Mouse (Mus musculus) forebrain, embryonic 11.5 days (tissue): ENCODE measurements at regions not wholly inside any gene's neighbourhood (a gene's known extent, or its start where the extent isn't known, plus 50 kb on each side); places are given as distances from the start of the nearest gene placed in this dataset.

Experiments
- ATAC-seq: fragments of 200-750 bp; cut with Nextera tagmentation; replicated peaks from 2 replicates; pipeline ENCODE4 v1.8.0; 2017; ENCODE audit warnings: moderate TSS enrichment; ENCODE audit not compliant: low FRiP score
- DNase-seq: peaks from one replicate; pipeline ENCODE4 v3.0.0-alpha.2; 2017; ENCODE audit warnings: low spot score
- H3K27ac ChIP-seq: fragments of 300-500 bp; sonication (generic); 2 replicates; pipeline ENCODE4 v1.5.1; 2014; ENCODE audit warnings: low read depth, low read length
- H3K27me3 ChIP-seq: fragments of 300-500 bp; sonication (generic); 2 replicates; pipeline ENCODE4 v1.6.1; 2014; ENCODE audit warnings: mild to moderate bottlenecking, low read length, mixed read lengths; ENCODE audit not compliant: control insufficient read depth, insufficient read depth
- H3K36me3 ChIP-seq: fragments of 300-500 bp; sonication (generic); 2 replicates; pipeline ENCODE4 v1.6.1; 2014; ENCODE audit warnings: mild to moderate bottlenecking, low read length, moderate library complexity, mixed read lengths; ENCODE audit not compliant: control insufficient read depth, insufficient read depth
- H3K4me1 ChIP-seq: fragments of 300-500 bp; sonication (generic); replicated peaks from 2 replicates; pipeline ENCODE4 v1.6.1; 2014; ENCODE audit warnings: low read length, mixed read lengths; ENCODE audit not compliant: control insufficient read depth, insufficient read depth
- H3K4me2 ChIP-seq: fragments of 300-500 bp; sonication (generic); 2 replicates; pipeline ENCODE4 v1.6.1; 2014; ENCODE audit warnings: low read depth, mild to moderate bottlenecking, low read length, moderate library complexity, mixed read lengths; ENCODE audit not compliant: severe bottlenecking
- H3K4me3 ChIP-seq: fragments of 300-500 bp; sonication (generic); 2 replicates; pipeline ENCODE4 v1.5.1; 2014; ENCODE audit warnings: low read depth, low read length
- H3K9ac ChIP-seq: fragments of 300-500 bp; sonication (generic); 2 replicates; pipeline ENCODE4 v1.6.1; 2014; ENCODE audit warnings: low read length
- H3K9me3 ChIP-seq: fragments of 300-500 bp; sonication (generic); 2 replicates; pipeline ENCODE4 v1.6.1; 2016; ENCODE audit warnings: low read length, mixed read lengths; ENCODE audit not compliant: control insufficient read depth
- WGBS: fragments of 180-500 bp; shearing (Covaris S2); extraction: QIAGEN DNeasy Blood & Tissue Kit; methylation state at CpG from one replicate; pipeline ENCODE4 v1.1.7; 2014; 5-methylcytosine and 5-hydroxymethylcytosine counted together

- H3K4me2 ChIP-seq: no peak overlapping the region
- H3K27me3 ChIP-seq: no peaks in the 10 kb centered on the region
- H3K9ac ChIP-seq: no peak overlapping the region
- no peaks in the 10 kb centered on the region for H3K9me3 ChIP-seq
- H3K27ac ChIP-seq: no peak overlapping the region
- no peaks in the 10 kb centered on the region for H3K4me1 ChIP-seq
- no peak for DNase-seq
- H3K36me3 ChIP-seq: no peaks in the 10 kb centered on the region
- WGBS: 2% methylated on average over 4 of the region's 4 CpGs
- no peak overlapping the region for H3K4me3 ChIP-seq
- no peak for ATAC-seq
These were observed 934.9 kb upstream of the Gm5150 start for GRCm38 (mm10) chr3:16941146-16941545.

- H3K4me3 ChIP-seq: no peak overlapping the region
- H3K27me3 ChIP-seq: no peaks in the 10 kb centered on the region
These were observed 933.3 kb upstream of the Gm5150 start for GRCm38 (mm10) chr3:16939533-16939932.

GRCm38 (mm10) chr3:16939127-16939526 lies 932.9 kb upstream of the Gm5150 start:
- Histone ChIP-seq H3K4me1 (no peaks in the 10 kb centered on the region), H3K36me3 (no peaks in the 10 kb centered on the region), H3K9ac (no peak overlapping the region), H3K9me3 (no peaks in the 10 kb centered on the region), H3K27ac (peak overlapping the region; percentile 68), H3K27me3 (no peaks in the 10 kb centered on the region), H3K4me3 (no peak overlapping the region), H3K4me2 (peak overlapping the region; percentile 15; the same call in 1 of the 2 replicates)
- 76% methylated on average over 5 of the region's 5 CpGs for whole genome bisulfite sequencing
- DNase-seq (no peak), ATAC-seq (peak; percentile 19)

More at GRCm38 (mm10) chr3:16939533-16939932, 933.3 kb upstream of the Gm5150 start:
- no peaks in the 10 kb centered on the region for H3K4me1 ChIP-seq
- H3K9me3 ChIP-seq: no peaks in the 10 kb centered on the region
- ATAC-seq: peak; percentile 73
- WGBS: 53% methylated on average over 6 of the region's 6 CpGs
- DNase-seq: no peak
- H3K36me3 ChIP-seq: no peaks in the 10 kb centered on the region
- H3K9ac ChIP-seq: no peak overlapping the region
- peak overlapping the region; percentile 68; the same call in 1 of the 2 replicates for H3K27ac ChIP-seq
- no peak overlapping the region for H3K4me2 ChIP-seq

DNA sequence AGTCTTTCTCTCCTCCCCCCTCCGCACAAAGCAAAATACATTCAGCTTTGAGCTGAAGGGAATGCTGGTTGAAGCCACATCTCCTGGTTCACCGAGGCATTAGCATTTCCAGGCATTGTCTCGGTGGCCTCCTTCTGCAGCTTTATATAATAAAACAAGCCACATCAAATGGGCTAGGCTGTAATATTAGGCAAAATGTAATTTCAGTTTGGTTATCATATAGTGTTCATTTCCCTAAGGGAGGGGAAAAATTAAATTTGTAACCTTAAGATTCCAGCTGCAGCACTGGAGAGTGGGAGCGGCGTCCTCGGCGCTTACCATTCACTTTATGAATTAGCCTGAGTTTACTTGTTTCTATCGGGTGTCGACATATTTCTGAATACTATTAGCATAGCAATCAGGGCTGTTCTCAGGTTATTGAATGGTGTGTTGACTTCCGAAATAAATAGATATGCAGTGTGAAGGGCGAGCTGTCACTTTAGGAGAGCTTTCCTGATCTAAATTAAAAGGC lies 932.3 kb upstream of the Gm5150 start:
- no peak overlapping the region for H3K9ac ChIP-seq
- ATAC-seq: peak; percentile 78
- no peak overlapping the region for H3K4me2 ChIP-seq
- H3K9me3 ChIP-seq: no peaks in the 10 kb centered on the region
- no peaks in the 10 kb centered on the region for H3K27me3 ChIP-seq
- WGBS: 47% methylated on average over 11 of the region's 11 CpGs
- H3K36me3 ChIP-seq: no peaks in the 10 kb centered on the region
- DNase-seq: no peak
- peak overlapping the region; percentile 68 for H3K27ac ChIP-seq
- H3K4me3 ChIP-seq: no peak overlapping the region
- no peaks in the 10 kb centered on the region for H3K4me1 ChIP-seq

GRCm38 (mm10) chr3:16930299-16930698 lies 924.1 kb upstream of the Gm5150 start:
- WGBS: 33% methylated on average over 3 of the region's 3 CpGs

GRCm38 (mm10) chr3:16929846-16930245 lies 923.6 kb upstream of the Gm5150 start:
- Histone ChIP-seq H3K36me3 (no peaks in the 10 kb centered on the region), H3K4me2 (no peak overlapping the region), H3K27me3 (no peaks in the 10 kb centered on the region), H3K9me3 (no peaks in the 10 kb centered on the region), H3K4me3 (no peak overlapping the region), H3K4me1 (no peaks in the 10 kb centered on the region), H3K9ac (no peak overlapping the region), H3K27ac (no peak overlapping the region)
- DNase-seq: no peak
- ATAC-seq: peak; percentile 40; the same call in 1 of the 2 replicates
- 87% methylated on average over 1 of the region's 1 CpGs for WGBS

More at GRCm38 (mm10) chr3:16930299-16930698, 924.1 kb upstream of the Gm5150 start:
- DNase-seq (peak; percentile 55), ATAC-seq (0 out of 2 replicates have a peak, but pooled peaks have one; percentile 57)
- H3K4me3 ChIP-seq: no peak overlapping the region
- H3K4me2 ChIP-seq: no peak overlapping the region
- no peaks in the 10 kb centered on the region for H3K9me3 ChIP-seq
- no peak overlapping the region for H3K9ac ChIP-seq
- H3K27ac ChIP-seq: no peak overlapping the region
- no peaks in the 10 kb centered on the region for H3K36me3 ChIP-seq
- H3K27me3 ChIP-seq: no peaks in the 10 kb centered on the region
- H3K4me1 ChIP-seq: no peaks in the 10 kb centered on the region

GRCm38 (mm10) chr3:16924018-16924417 lies 917.8 kb upstream of the Gm5150 start:
- H3K36me3 ChIP-seq: no peaks in the 10 kb centered on the region
- 0 out of 2 replicates have a peak, but pooled peaks cover 2% of the 10 kb centered on the region for H3K4me1 ChIP-seq
- no peak overlapping the region for H3K27ac ChIP-seq
- no peaks in the 10 kb centered on the region for H3K27me3 ChIP-seq
- no peaks in the 10 kb centered on the region for H3K9me3 ChIP-seq
- no peak overlapping the region for H3K4me2 ChIP-seq
- no peak for ATAC-seq
- no peak for DNase-seq
- no peak overlapping the region for H3K4me3 ChIP-seq
- no peak overlapping the region for H3K9ac ChIP-seq

GRCm38 (mm10) chr3:16923234-16923914 lies 917.1 kb upstream of the Gm5150 start:
- no peaks in the 10 kb centered on the region for H3K27me3 ChIP-seq
- H3K4me2 ChIP-seq: no peak overlapping the region
- H3K4me1 ChIP-seq: 0 out of 2 replicates have a peak, but pooled peaks cover 2% of the 10 kb centered on the region
- no peak overlapping the region for H3K27ac ChIP-seq
- H3K36me3 ChIP-seq: no peaks in the 10 kb centered on the region
- no peak overlapping the region for H3K9ac ChIP-seq
- DNase-seq (no peak), ATAC-seq (no peak; the same call in 1 of the 2 replicates)
- no peaks in the 10 kb centered on the region for H3K9me3 ChIP-seq
- no peak overlapping the region for H3K4me3 ChIP-seq

- Histone ChIP-seq H3K9ac (no peak overlapping the region), H3K4me3 (no peak overlapping the region), H3K9me3 (no peaks in the 10 kb centered on the region), H3K27ac (no peak overlapping the region), H3K4me2 (peak overlapping the region; percentile 1; the same call in 1 of the 2 replicates), H3K36me3 (no peaks in the 10 kb centered on the region), H3K27me3 (no peaks in the 10 kb centered on the region), H3K4me1 (0 out of 2 replicates have a peak, but pooled peaks cover 2% of the 10 kb centered on the region)
- WGBS: 30% methylated on average over 6 of the region's 6 CpGs
- DNase-seq (no peak), ATAC-seq (0 out of 2 replicates have a peak, but pooled peaks have one; percentile 49)
These were observed 915.1 kb upstream of the Gm5150 start for GRCm38 (mm10) chr3:16921330-16921729.
